Mouse (Mus musculus) C2C12 (cell line): Measurements from ENCODE around the gene Smad6.

Source experiments
- MAX ChIP-seq: IDR thresholded peaks from one replicate; pipeline ENCODE4 v1.6.1; 2011; ENCODE audit warnings: mild to moderate bottlenecking, control low read depth
- MYOD1 ChIP-seq: IDR thresholded peaks from one replicate; pipeline ENCODE4 v1.6.1; 2011; ENCODE audit warnings: low read depth; ENCODE audit not compliant: control insufficient read depth, insufficient read length

DNA sequence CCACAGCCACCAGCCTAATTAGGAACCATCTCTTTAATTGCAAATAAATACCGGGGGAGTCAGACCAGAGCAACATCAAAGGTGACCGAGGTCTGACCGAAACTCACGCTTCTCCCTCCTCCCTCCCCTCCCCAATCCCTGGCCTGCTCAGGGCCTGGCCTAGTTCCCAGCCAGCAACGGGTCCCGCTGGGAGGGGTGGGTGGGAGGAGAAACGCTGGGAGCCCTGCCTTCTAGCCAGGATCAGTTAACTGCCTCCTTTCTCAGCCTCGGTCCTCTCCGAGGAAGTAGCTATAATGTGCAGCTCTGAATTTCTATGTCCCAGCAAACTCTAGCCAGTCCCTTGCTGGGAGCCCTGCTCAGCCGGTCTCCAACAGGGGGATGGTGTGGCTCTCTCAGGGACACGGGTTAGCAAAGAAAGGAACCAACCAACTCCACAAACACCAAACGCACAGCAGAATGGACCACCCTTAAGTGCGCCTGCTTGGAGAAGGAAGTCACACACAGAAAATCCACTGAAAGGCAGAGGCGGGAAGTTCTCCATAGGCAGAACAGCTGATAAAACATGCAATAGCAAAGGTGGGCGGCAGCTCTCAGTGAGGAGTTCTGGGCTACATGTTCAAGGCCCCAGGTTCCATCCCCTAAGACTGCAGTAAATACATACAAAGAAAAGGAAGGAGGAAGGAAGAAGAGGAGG is 63.4 kb downstream of the Smad6 start:
- TF ChIP-seq MAX (no peak), MYOD1 (no peak)
